Mouse (Mus musculus): ENCODE measurements around the gene Dmac1.

DNA sequence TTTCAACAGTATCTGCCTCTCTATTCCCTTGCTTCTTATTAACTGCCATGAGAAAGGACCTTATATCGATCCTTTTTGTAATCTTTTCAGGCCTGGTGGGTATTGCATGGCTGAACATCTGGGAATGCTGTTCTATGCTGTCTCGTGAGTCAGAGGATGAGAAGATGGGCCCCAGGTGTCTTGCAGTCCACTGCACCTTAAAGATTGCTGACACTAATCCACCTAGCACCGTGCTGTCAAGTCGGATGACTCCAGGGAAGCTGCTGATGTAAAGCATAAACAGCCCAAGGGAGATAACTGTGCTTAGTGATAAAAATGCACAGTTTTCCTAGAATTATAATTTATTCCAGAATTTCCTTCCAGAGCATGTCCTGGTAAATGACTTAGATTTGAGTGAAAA lies 14.2 kb upstream of the Dmac1 start:
- TF ChIP-seq POLR2A (IDR thresholded peaks at IDR 0.05; ENCODE audit: low read depth, low read length) (no peak), CTCF (conservative IDR thresholded peaks at IDR 0.05; ENCODE audit: insufficient read depth, insufficient read length, low read depth, low read length) (no peak)

Measured in kidney, adult 2 months (tissue).